Mouse (Mus musculus): ENCODE results near the gene Cacfd1.
A peak's percentile ranks its signal among the peaks of the same experiment; 100 is the strongest.

- TF ChIP-seq CTCF (IDR thresholded peaks at IDR 0.05; ENCODE audit: extremely low read depth, insufficient read depth, low read length) (0 out of 2 replicates have a peak, but pooled peaks have one; percentile 12), POLR2A (IDR thresholded peaks at IDR 0.05; ENCODE audit: extremely low read depth, insufficient read depth, low read length) (no peak)
Observed at GRCm38 (mm10) chr2:26960756-26961155, 49.0 kb upstream of the Cacfd1 start.
